Mouse (Mus musculus): ENCODE measurements around the gene Sco2. TPM values are rescaled to one million over a fixed set of nuclear protein-coding genes. Genes with fewer than 3 reads are reported as not detected.

Gene Sco2
- polyA plus RNA-seq, 1 experiment from 2014 or later, result 20.2 TPM

DNA sequence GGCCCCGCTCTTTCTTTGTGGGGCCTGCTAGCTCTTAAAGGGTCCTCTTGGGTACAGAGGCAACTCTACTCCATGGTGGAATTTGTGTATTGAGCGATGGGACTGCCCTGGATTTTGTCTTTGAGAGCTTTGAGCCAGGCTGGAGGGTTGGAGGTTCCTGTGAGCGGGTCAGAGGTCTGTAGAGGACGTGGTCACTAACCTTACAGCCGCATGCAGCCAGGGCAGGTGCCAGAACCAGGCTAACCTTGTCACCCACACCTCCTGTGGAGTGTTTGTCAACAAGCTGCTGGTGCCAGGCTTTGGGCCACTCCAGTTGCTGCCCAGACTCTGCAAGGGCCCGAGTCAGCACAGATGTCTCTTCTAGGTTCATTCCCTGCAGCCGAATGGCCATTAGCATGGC lies 2.4 kb upstream of the Sco2 start:
- H3K9ac ChIP-seq (ENCODE audit: low read depth, low read length), result no peak overlapping the region
- peaks cover 29% of the 10 kb centered on the region for H3K4me1 ChIP-seq (ENCODE audit: control insufficient read depth, insufficient read depth, low read depth, low read length)
- peaks cover 30% of the 10 kb centered on the region for H3K27me3 ChIP-seq (replicated peaks; ENCODE audit: control insufficient read depth, insufficient read depth, low read length)
- H3K27ac ChIP-seq (ENCODE audit: low read depth, low read length), result no peak overlapping the region
- no peaks in the 10 kb centered on the region for H3K9me3 ChIP-seq (ENCODE audit: control insufficient read depth, low read length)
- no peak for ATAC-seq
- peaks cover 12% of the 10 kb centered on the region for H3K36me3 ChIP-seq (ENCODE audit: control insufficient read depth, insufficient read depth, low read length)
- no peak overlapping the region for H3K4me2 ChIP-seq (ENCODE audit: low read length)
- 79% methylated on average over 7 of the region's 7 CpGs for WGBS
- no peak overlapping the region for H3K4me3 ChIP-seq (ENCODE audit: low read length)

DNA sequence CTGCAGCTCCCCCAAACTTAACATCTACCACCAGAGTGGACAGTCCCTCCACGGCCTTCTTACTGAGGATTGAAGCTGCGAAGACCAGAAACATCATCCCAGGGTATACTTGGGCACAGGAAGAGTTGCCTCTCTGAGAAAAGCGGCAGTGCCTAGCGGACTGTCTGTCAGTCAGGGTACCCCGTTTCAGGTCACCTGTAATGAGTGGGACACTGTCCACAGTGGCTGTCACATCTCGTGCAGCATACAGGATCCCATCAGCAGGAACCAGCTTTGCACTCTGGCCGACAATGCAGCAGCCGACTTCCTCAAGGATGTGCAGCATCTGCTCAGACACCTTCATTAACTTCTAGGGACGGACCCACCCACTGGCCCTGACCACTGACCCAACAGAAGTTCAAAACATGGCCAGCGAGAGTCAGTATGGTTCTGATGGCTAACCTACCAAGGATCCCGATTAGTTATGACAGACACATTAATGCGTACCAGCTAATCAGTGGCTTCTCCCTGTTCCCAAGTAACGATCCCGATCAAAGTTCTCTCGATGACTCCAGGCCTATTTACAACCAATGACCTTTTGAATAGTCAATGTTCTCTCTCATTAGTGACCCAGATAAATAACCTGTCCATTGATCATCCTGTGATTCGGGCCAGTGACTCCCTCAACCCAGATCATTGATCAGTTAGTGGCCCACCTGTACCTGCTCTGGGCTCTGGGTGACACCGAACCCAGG lies 1.3 kb upstream of the Sco2 start:
- ATAC-seq, result no peak
- no peak overlapping the region for H3K9ac ChIP-seq (ENCODE audit: low read depth, low read length)
- no peak overlapping the region for H3K4me3 ChIP-seq (ENCODE audit: low read length)
- no peak overlapping the region for H3K27ac ChIP-seq (ENCODE audit: low read depth, low read length)
- peaks cover 27% of the 10 kb centered on the region for H3K27me3 ChIP-seq (replicated peaks; ENCODE audit: control insufficient read depth, insufficient read depth, low read length)
- H3K9me3 ChIP-seq (ENCODE audit: control insufficient read depth, low read length), result no peaks in the 10 kb centered on the region
- H3K4me2 ChIP-seq (ENCODE audit: low read length), result peak overlapping the region; percentile 82; the same call in 1 of the 2 replicates
- WGBS, result 92% methylated on average over 16 of the region's 17 CpGs
- peaks cover 29% of the 10 kb centered on the region for H3K4me1 ChIP-seq (ENCODE audit: control insufficient read depth, insufficient read depth, low read depth, low read length)
- H3K36me3 ChIP-seq (ENCODE audit: control insufficient read depth, insufficient read depth, low read length), result peaks cover 16% of the 10 kb centered on the region

DNA sequence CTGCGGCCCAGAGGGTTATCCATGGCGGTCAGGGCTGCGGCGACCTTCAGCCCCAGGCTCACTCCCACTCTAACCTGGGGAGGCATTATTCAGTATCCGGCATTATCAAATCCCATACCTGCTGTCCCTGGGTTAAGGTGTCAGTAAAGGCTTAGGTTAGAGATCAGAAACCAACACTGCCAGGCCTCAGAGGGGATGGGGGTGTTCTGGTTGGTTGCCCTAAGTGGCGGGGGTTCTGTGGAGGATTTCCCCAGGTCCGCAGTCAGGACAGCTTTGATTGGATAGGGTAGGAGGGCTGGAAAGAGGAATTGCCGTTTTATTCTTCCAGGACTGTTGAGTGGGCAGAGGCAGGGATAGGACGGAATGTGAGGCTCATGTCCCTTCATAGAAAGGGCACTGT lies 694 bp upstream of the Sco2 start:
- H3K9ac ChIP-seq (ENCODE audit: low read depth, low read length), result peak overlapping the region; percentile 88
- no peak for ATAC-seq
- peak overlapping the region; percentile 94 for H3K27ac ChIP-seq (ENCODE audit: low read depth, low read length)
- H3K27me3 ChIP-seq (replicated peaks; ENCODE audit: control insufficient read depth, insufficient read depth, low read length), result peaks cover 24% of the 10 kb centered on the region
- H3K36me3 ChIP-seq (ENCODE audit: control insufficient read depth, insufficient read depth, low read length), result peaks cover 18% of the 10 kb centered on the region
- peak overlapping the region; percentile 80 for H3K4me3 ChIP-seq (ENCODE audit: low read length)
- H3K4me2 ChIP-seq (ENCODE audit: low read length), result peak overlapping the region; percentile 82
- no peaks in the 10 kb centered on the region for H3K9me3 ChIP-seq (ENCODE audit: control insufficient read depth, low read length)
- 53% methylated on average over 9 of the region's 9 CpGs for WGBS
- peaks cover 27% of the 10 kb centered on the region for H3K4me1 ChIP-seq (ENCODE audit: control insufficient read depth, insufficient read depth, low read depth, low read length)

DNA sequence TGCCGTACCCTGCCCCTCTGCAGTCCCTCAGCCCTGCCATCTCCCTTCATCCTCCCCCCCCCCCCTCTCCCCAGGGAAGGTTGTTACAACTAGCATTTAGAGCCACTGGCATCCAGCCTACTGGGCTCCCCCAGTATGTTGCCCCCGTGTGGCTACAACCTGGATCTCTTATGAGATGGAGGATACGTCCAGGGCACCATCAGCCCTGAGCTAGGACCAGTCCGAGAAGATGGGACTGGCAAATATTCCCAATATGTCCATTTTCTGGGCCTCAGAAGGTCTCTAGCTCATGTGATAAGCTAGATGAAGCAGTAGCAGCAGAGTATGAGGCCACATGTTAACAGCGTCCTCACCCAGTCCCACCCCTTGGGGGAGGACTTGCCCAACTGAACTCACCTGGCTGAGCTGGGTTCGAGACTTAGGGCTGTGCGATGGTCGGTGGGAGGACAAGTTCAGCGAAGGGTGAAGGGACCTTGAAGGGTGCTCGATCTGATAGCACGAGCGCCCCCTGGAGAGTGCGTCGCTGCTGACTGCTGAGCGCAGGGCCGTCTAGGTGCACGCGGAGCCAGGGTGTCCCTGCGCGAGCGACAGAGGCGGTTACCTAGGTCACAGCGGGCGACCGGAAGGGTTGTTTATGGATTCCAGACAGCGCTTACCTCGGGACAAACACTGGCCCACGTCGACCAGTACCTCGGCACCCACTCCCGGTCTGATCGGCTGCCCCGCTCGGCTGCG lies 452 bp downstream of the Sco2 start:
- Histone ChIP-seq H3K9me3 (ENCODE audit: control insufficient read depth, low read length) (no peaks in the 10 kb centered on the region), H3K36me3 (ENCODE audit: control insufficient read depth, insufficient read depth, low read length) (peaks cover 29% of the 10 kb centered on the region)

DNA sequence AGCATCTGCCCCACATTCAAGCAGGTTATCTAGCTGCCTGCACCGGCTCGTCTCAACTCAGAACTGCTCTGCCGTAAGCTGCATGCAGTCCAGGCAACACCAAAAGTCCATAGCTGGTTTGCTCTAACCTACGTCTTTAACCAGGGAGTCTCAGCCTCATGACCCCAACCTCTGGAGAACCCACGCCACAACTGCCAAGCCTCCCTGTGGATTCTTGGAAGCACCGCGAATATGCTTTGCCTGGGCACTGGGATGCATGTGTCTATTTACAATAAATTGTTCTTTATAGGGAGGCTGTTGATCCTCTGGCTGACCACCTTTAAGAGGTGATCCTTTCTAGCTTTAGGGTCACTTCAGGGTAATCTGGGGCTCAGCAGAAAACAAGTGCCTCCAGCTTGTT lies 1.1 kb downstream of the Sco2 start:
- no peak for ATAC-seq
- H3K9ac ChIP-seq (ENCODE audit: low read depth, low read length), result peak overlapping the region; percentile 88; the same call in 1 of the 2 replicates
- peaks cover 36% of the 10 kb centered on the region for H3K36me3 ChIP-seq (ENCODE audit: control insufficient read depth, insufficient read depth, low read length)
- H3K4me1 ChIP-seq (ENCODE audit: control insufficient read depth, insufficient read depth, low read depth, low read length), result peaks cover 15% of the 10 kb centered on the region
- peaks cover 12% of the 10 kb centered on the region for H3K27me3 ChIP-seq (replicated peaks; ENCODE audit: control insufficient read depth, insufficient read depth, low read length)
- H3K4me3 ChIP-seq (ENCODE audit: low read length), result peak overlapping the region; percentile 80
- WGBS, result 85% methylated on average over 7 of the region's 7 CpGs
- no peak overlapping the region for H3K27ac ChIP-seq (ENCODE audit: low read depth, low read length)
- H3K9me3 ChIP-seq (ENCODE audit: control insufficient read depth, low read length), result no peaks in the 10 kb centered on the region
- peak overlapping the region; percentile 82 for H3K4me2 ChIP-seq (ENCODE audit: low read length)

More for the DNA sequence above, 452 bp downstream of the Sco2 start:
- H3K4me3 ChIP-seq (ENCODE audit: low read length), result peak overlapping the region; percentile 80
- 3% methylated on average over 34 of the region's 35 CpGs for WGBS
- peak overlapping the region; percentile 88 for H3K9ac ChIP-seq (ENCODE audit: low read depth, low read length)
- H3K4me1 ChIP-seq (ENCODE audit: control insufficient read depth, insufficient read depth, low read depth, low read length), result peaks cover 16% of the 10 kb centered on the region
- H3K27me3 ChIP-seq (replicated peaks; ENCODE audit: control insufficient read depth, insufficient read depth, low read length), result peaks cover 17% of the 10 kb centered on the region
- peak overlapping the region; percentile 94 for H3K27ac ChIP-seq (ENCODE audit: low read depth, low read length)
- H3K4me2 ChIP-seq (ENCODE audit: low read length), result peak overlapping the region; percentile 82
- peak; percentile 79 for ATAC-seq

DNA sequence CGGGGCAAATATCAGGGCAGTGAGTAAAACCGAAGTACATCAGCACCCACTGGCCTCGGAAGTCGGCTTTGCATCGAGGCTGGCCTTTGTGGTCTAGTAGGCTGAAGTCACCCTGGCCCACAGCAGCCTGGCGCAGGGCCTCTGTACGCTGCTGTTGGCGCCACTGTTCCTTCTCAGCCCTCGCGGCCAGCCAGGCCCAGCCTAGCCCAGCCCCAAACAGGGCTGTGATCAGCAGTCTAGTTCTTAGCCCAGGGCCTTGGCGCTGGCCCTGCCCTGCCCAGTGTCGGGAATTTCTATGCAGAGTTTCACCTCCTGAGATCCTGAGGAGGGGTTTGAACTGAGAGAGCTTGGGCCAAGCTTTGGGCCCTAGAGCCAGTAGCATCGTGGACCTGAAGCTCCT lies 1.6 kb downstream of the Sco2 start:
- Histone ChIP-seq H3K9ac (ENCODE audit: low read depth, low read length) (no peak overlapping the region), H3K4me1 (ENCODE audit: control insufficient read depth, insufficient read depth, low read depth, low read length) (peaks cover 15% of the 10 kb centered on the region), H3K4me2 (ENCODE audit: low read length) (no peak overlapping the region), H3K36me3 (ENCODE audit: control insufficient read depth, insufficient read depth, low read length) (peaks cover 39% of the 10 kb centered on the region), H3K27me3 (replicated peaks; ENCODE audit: control insufficient read depth, insufficient read depth, low read length) (peaks cover 9% of the 10 kb centered on the region), H3K27ac (ENCODE audit: low read depth, low read length) (no peak overlapping the region), H3K4me3 (ENCODE audit: low read length) (no peak overlapping the region), H3K9me3 (ENCODE audit: control insufficient read depth, low read length) (no peaks in the 10 kb centered on the region)
- ATAC-seq, result no peak
- 88% methylated on average over 13 of the region's 13 CpGs for WGBS

DNA sequence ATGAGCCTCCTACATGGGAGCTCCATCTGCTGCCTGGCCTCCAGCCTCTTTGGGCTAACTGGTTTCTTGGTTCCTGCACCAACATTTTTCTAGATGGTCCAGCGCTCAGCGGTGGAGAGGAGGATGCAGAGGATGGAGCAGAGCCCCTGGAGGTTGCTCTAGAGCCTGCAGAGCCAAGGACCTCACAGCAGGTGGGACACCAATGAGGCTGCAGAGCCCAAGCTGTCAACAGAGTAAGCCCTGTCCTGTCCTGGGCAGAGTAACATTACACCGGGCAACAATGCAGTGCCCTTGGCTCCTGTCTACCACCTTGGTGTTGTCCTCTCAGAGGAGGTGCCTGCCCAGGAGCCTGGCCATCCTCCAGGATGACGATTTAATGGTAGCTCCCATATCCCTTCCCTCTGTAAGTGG lies 8.5 kb downstream of the Sco2 start:
- no peak overlapping the region for H3K9ac ChIP-seq (ENCODE audit: low read depth, low read length)
- ATAC-seq, result no peak
- H3K4me2 ChIP-seq (ENCODE audit: low read length), result no peak overlapping the region
- H3K4me1 ChIP-seq (ENCODE audit: control insufficient read depth, insufficient read depth, low read depth, low read length), result no peaks in the 10 kb centered on the region
- no peak overlapping the region for H3K4me3 ChIP-seq (ENCODE audit: low read length)
- H3K36me3 ChIP-seq (ENCODE audit: control insufficient read depth, insufficient read depth, low read length), result peaks cover 64% of the 10 kb centered on the region
- 93% methylated on average over 4 of the region's 4 CpGs for WGBS
- H3K27me3 ChIP-seq (replicated peaks; ENCODE audit: control insufficient read depth, insufficient read depth, low read length), result no peaks in the 10 kb centered on the region
- H3K9me3 ChIP-seq (ENCODE audit: control insufficient read depth, low read length), result no peaks in the 10 kb centered on the region
- H3K27ac ChIP-seq (ENCODE audit: low read depth, low read length), result no peak overlapping the region

DNA sequence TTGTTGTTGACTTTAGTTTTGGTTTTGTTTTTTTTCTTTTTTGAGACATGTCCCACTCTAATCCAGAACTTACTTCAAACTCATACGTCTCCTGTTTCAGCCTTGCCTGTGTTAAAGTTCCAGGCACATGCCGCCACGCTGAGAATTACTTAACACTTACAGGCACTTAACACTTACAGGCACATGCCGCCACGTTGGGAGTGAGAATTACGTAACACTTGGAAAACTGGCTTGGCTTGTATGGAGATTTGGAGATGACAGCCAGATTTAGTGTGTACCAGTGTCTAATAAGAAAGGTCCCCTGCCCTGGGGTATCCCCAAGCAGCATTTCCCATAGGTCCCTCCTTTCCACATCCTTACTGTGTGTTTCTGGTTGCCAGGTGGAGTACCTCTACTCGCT lies 10.6 kb downstream of the Sco2 start:
- no peaks in the 10 kb centered on the region for H3K9me3 ChIP-seq (ENCODE audit: control insufficient read depth, low read length)
- peaks cover 50% of the 10 kb centered on the region for H3K36me3 ChIP-seq (ENCODE audit: control insufficient read depth, insufficient read depth, low read length)
- no peak overlapping the region for H3K4me3 ChIP-seq (ENCODE audit: low read length)
- peaks cover 7% of the 10 kb centered on the region for H3K4me1 ChIP-seq (ENCODE audit: control insufficient read depth, insufficient read depth, low read depth, low read length)
- H3K27me3 ChIP-seq (replicated peaks; ENCODE audit: control insufficient read depth, insufficient read depth, low read length), result no peaks in the 10 kb centered on the region
- H3K9ac ChIP-seq (ENCODE audit: low read depth, low read length), result no peak overlapping the region
- 96% methylated on average over 7 of the region's 7 CpGs for WGBS
- H3K4me2 ChIP-seq (ENCODE audit: low read length), result no peak overlapping the region
- no peak for ATAC-seq
- no peak overlapping the region for H3K27ac ChIP-seq (ENCODE audit: low read depth, low read length)

DNA sequence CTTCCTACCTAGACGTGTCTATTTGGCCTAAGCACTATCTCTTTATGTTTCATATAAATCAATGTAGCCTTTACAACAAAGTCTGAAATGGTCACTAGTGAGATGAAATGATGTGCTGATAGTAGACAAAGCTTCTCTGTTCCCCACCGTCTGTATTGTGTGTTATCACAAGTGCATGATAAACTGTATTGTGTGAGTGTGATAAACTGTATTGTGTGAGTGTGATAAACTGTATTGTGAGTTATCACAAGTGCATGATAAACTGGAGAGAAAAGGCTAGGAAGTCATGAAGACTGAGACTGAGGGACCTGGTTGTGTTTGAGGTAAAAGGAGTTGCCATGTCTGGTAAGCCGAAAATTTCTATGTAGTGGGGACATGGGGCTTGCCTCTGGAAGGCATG lies 14.9 kb downstream of the Sco2 start:
- H3K9ac ChIP-seq (ENCODE audit: low read depth, low read length), result no peak overlapping the region
- peaks cover 30% of the 10 kb centered on the region for H3K4me1 ChIP-seq (ENCODE audit: control insufficient read depth, insufficient read depth, low read depth, low read length)
- H3K9me3 ChIP-seq (ENCODE audit: control insufficient read depth, low read length), result no peaks in the 10 kb centered on the region
- H3K36me3 ChIP-seq (ENCODE audit: control insufficient read depth, insufficient read depth, low read length), result peaks cover 20% of the 10 kb centered on the region
- no peak overlapping the region for H3K4me2 ChIP-seq (ENCODE audit: low read length)
- no peak overlapping the region for H3K4me3 ChIP-seq (ENCODE audit: low read length)
- no peaks in the 10 kb centered on the region for H3K27me3 ChIP-seq (replicated peaks; ENCODE audit: control insufficient read depth, insufficient read depth, low read length)
- 90% methylated on average over 3 of the region's 3 CpGs for WGBS
- no peak for ATAC-seq
- H3K27ac ChIP-seq (ENCODE audit: low read depth, low read length), result no peak overlapping the region
